Mouse (Mus musculus) lung, adult 2 months (tissue): Measurements from ENCODE around the gene Snrpb. TPM values are rescaled to one million over a fixed set of nuclear protein-coding genes. Genes with fewer than 3 reads are reported as not detected.

ENCODE experiments used
- DNase-seq: peaks from one replicate; pipeline ENCODE4 v3.0.0; 2022
- H3K4me1 ChIP-seq: fragments of 200-500 bp; 2 replicates; pipeline ENCODE4 v1.6.1; 2011; ENCODE audit warnings: low read length; ENCODE audit not compliant: control insufficient read depth, insufficient read depth
- H3K4me3 ChIP-seq: fragments of 200-500 bp; replicated peaks from 2 replicates; pipeline ENCODE3; 2011; ENCODE audit warnings: low read depth, mild to moderate bottlenecking, control low read depth, low read length; ENCODE audit errors: extremely low read depth
- CTCF ChIP-seq: fragments of 200-500 bp; IDR thresholded peaks from 2 replicates; pipeline ENCODE4 v1.5.1; 2011; ENCODE audit warnings: mild to moderate bottlenecking, low read length, control low read depth; ENCODE audit not compliant: insufficient read depth
- POLR2A ChIP-seq: fragments of 200-500 bp; IDR thresholded peaks from 2 replicates; pipeline ENCODE4 v1.6.1; 2011; ENCODE audit warnings: low read depth, mild to moderate bottlenecking, control low read depth, low read length, borderline replicate concordance; ENCODE audit errors: extremely low read depth
- WGBS: fragments of 180-500 bp; shearing (Covaris S2); methylation state at CpG from one replicate; pipeline ENCODE4 v1.1.7; 2018; 5-methylcytosine and 5-hydroxymethylcytosine counted together
- polyA plus RNA-seq: library from polyadenylated mRNA; depleted of rRNA; stranded (reverse); fragments of >200 nt; gene quantifications from 2 replicates; pipeline ENCODE4 v1.2.3, GENCODE M21; 2012; rRNA removed

Gene Snrpb
- polyA plus RNA-seq, 1 experiment: 245 TPM

- 76% methylated on average over 5 of the region's 5 CpGs for WGBS
- TF ChIP-seq POLR2A: no peak
- no peak for TF ChIP-seq CTCF
- no peak overlapping the region for H3K4me3 ChIP-seq
Observed at GRCm38 (mm10) chr2:130146089-130146668, 33.0 kb downstream of the Snrpb start.

GRCm38 (mm10) chr2:130144703-130145324, 34.4 kb downstream of the Snrpb start:
- WGBS: 81% methylated on average over 23 of the region's 23 CpGs
- DNase-seq: no peak
- no peak for TF ChIP-seq POLR2A
- no peak for TF ChIP-seq CTCF
- Histone ChIP-seq H3K4me1 (no peaks in the 10 kb centered on the region), H3K4me3 (no peak overlapping the region)

More at GRCm38 (mm10) chr2:130146089-130146668, 33.0 kb downstream of the Snrpb start:
- no peak for DNase-seq
- H3K4me1 ChIP-seq: no peaks in the 10 kb centered on the region

- Histone ChIP-seq H3K4me1 (no peaks in the 10 kb centered on the region), H3K4me3 (no peak overlapping the region)
- no peak for TF ChIP-seq CTCF
- no peak for TF ChIP-seq POLR2A
- WGBS: 87% methylated on average over 8 of the region's 8 CpGs
- no peak for DNase-seq
Observed at GRCm38 (mm10) chr2:130143011-130143410, 36.2 kb downstream of the Snrpb start.

GRCm38 (mm10) chr2:130129687-130130086, 49.5 kb downstream of the Snrpb start:
- 15% methylated on average over 1 of the region's 1 CpGs for WGBS
- no peak for DNase-seq

GRCm38 (mm10) chr2:130126073-130126472, 53.1 kb downstream of the Snrpb start:
- WGBS: 15% methylated on average over 1 of the region's 1 CpGs

More at GRCm38 (mm10) chr2:130129687-130130086, 49.5 kb downstream of the Snrpb start:
- Histone ChIP-seq H3K4me1 (no peaks in the 10 kb centered on the region), H3K4me3 (no peak overlapping the region)
- no peak for TF ChIP-seq POLR2A
- no peak for TF ChIP-seq CTCF

GRCm38 (mm10) chr2:130125279-130126059, 53.7 kb downstream of the Snrpb start:
- DNase-seq: no peak
- 79% methylated on average over 6 of the region's 6 CpGs for WGBS
- no peaks in the 10 kb centered on the region for H3K4me1 ChIP-seq
- H3K4me3 ChIP-seq: no peak overlapping the region
- TF ChIP-seq POLR2A (no peak), CTCF (no peak)

More at GRCm38 (mm10) chr2:130126073-130126472, 53.1 kb downstream of the Snrpb start:
- TF ChIP-seq CTCF: no peak
- no peak for TF ChIP-seq POLR2A
- Histone ChIP-seq H3K4me1 (no peaks in the 10 kb centered on the region), H3K4me3 (no peak overlapping the region)
- DNase-seq: no peak

Other genes with a start within 250 kb of the Snrpb start
- gene Tgm3, start 167.1 kb downstream of the Snrpb start, polyA plus RNA-seq: 1.6 and 83.3 TPM in 2 replicates
- gene Tgm6, start 67.0 kb downstream of the Snrpb start, polyA plus RNA-seq: not detected in 2 replicates
- gene Tmc2, start 15.8 kb upstream of the Snrpb start, polyA plus RNA-seq: not detected in 2 replicates
- 30.6 and 46.7 TPM in 2 replicates for gene Nop56, start 95.0 kb upstream of the Snrpb start, polyA plus RNA-seq
- gene Idh3b, start 105.1 kb upstream of the Snrpb start, polyA plus RNA-seq: 96.6 and 133 TPM in 2 replicates
- 3.6 and 3.8 TPM in 2 replicates for gene Ebf4, start 115.8 kb upstream of the Snrpb start, polyA plus RNA-seq
- 17.6 and 20.5 TPM in 2 replicates for gene Cpxm1, start 218.2 kb upstream of the Snrpb start, polyA plus RNA-seq
- not detected in 2 replicates for gene Gm28372, start 225.8 kb upstream of the Snrpb start, polyA plus RNA-seq
- gene 1700020A23Rik, start 225.9 kb upstream of the Snrpb start, polyA plus RNA-seq: not detected in 2 replicates
- not detected in 2 replicates for gene Tmem239, start 227.1 kb upstream of the Snrpb start, polyA plus RNA-seq
- 45.3 and 67.2 TPM in 2 replicates for gene Vps16, start 244.9 kb upstream of the Snrpb start, polyA plus RNA-seq
- gene Pced1a, start 245.3 kb upstream of the Snrpb start, polyA plus RNA-seq: 31.7 and 33.2 TPM in 2 replicates